Mouse (Mus musculus): ENCODE measurements around the gene Cep135. TPM values are rescaled to one million over a fixed set of nuclear protein-coding genes. Genes with fewer than 3 reads are reported as not detected.

Cep135 gene
- polyA plus RNA-seq, 1 experiment from 2014 or later = 9.1 TPM

DNA sequence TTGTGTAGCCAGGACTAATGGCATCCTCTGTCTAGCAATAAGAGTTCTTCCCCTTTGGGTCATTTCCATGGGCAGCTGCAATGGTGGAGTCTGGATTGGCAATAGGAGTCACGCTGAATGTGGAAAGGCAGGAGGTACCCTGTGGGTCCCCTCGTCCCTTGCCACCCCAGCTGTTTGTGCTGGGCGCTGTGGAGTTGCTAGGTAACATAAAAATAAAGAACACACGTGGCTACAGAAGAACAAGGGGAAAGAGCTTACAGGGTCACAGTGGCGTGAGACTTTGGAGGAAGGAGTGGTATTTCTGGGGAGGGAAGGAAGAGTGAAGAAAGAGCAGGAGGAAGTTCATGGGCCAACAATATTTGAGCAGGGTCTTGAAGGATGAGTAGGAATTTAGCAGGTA, 79.6 kb downstream of the Cep135 start:
- no peaks in the 10 kb centered on the region for H3K27me3 ChIP-seq
- no peak for ATAC-seq (ENCODE audit: borderline replicate concordance, extremely low read depth, low FRiP score, low TSS enrichment)
- H3K4me2 ChIP-seq = no peak overlapping the region
- no peak overlapping the region for H3K4me3 ChIP-seq
- H3K9me3 ChIP-seq = no peaks in the 10 kb centered on the region
- H3K4me1 ChIP-seq = 0 out of 2 replicates have a peak, but pooled peaks cover 2% of the 10 kb centered on the region
- H3K9ac ChIP-seq = no peak overlapping the region
- no peak overlapping the region for H3K27ac ChIP-seq
- H3K36me3 ChIP-seq = no peaks in the 10 kb centered on the region
- WGBS = 66% methylated on average over 5 of the region's 5 CpGs

DNA sequence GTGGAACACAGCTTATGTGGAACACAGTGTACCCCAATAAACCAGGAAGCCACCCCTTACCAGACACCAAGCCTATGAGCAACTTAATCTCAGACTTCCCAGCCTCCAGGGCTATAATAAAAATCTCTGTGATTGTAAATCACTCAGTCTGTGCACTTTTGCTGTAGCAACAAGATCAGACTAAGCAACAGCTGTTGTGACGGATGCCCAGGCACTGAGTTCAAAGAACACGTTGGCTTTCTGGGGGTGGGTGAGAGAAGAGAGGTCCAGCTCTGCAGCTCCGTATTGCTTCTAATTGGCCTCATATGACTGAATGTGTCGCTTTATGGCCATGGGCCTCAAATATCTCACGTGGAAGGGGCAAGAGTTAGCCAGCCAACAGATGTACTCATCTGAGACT, 80.0 kb downstream of the Cep135 start:
- H3K9ac ChIP-seq = no peak overlapping the region
- no peak overlapping the region for H3K4me2 ChIP-seq
- H3K27me3 ChIP-seq = no peaks in the 10 kb centered on the region
- 84% methylated on average over 5 of the region's 5 CpGs for WGBS
- H3K4me1 ChIP-seq = 0 out of 2 replicates have a peak, but pooled peaks cover 2% of the 10 kb centered on the region
- H3K9me3 ChIP-seq = no peaks in the 10 kb centered on the region
- H3K36me3 ChIP-seq = no peaks in the 10 kb centered on the region
- ATAC-seq (ENCODE audit: borderline replicate concordance, extremely low read depth, low FRiP score, low TSS enrichment) = no peak
- no peak overlapping the region for H3K4me3 ChIP-seq
- H3K27ac ChIP-seq = no peak overlapping the region

DNA sequence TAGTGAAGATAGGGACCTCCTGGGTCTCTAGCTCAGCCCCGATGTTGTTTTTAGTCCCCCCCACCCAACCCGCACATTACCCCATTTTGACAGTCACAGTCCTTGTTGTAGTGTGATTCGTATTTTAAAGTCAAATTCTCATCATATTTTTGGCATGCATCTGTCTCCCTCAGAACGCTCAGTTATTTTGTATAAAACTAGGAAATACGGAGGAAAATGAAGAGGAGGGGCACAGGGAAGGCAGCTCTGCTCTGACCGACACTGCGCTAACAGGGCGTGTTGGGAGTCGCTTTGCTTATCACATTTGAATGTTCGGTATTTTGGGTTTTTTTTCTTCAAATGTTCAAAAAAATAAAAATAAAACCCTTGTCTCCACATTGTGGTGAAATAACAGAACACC, 81.7 kb downstream of the Cep135 start:
- no peak for ATAC-seq (ENCODE audit: borderline replicate concordance, extremely low read depth, low FRiP score, low TSS enrichment)
- 88% methylated on average over 10 of the region's 10 CpGs for WGBS
- no peak overlapping the region for H3K4me3 ChIP-seq

DNA sequence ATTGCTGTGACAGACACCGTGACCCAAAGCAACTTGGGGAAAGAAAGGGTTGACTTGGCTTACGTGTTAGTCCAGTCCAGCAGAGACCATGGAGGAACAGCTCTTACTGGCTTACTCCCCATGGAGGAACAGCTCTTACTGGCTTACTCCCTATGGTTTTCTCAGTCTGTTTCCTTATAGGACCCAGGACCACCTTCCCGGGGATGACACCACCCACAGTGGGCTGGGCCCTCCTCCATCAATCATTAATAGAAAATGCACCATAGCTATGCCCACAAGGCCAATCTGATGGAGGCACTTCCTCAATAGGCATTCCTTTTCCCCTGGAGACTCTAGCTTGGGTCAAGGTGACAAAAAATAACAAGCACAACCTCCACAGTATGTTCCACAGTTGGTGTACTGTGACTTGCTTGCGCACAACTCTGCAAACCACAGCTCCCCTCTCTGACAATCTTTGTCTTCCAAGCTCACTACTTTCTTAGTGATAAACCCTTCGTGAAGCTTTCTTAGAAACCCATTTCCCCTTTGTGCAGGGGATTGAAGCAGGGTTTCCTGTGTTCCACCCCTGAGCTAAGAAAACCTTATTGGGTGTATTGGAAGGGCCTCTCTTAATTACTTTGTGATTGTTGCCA, 85.6 kb downstream of the Cep135 start:
- no peaks in the 10 kb centered on the region for H3K36me3 ChIP-seq
- no peak overlapping the region for H3K9ac ChIP-seq
- ATAC-seq (ENCODE audit: borderline replicate concordance, extremely low read depth, low FRiP score, low TSS enrichment) = no peak
- no peak overlapping the region for H3K27ac ChIP-seq
- WGBS = 86% methylated on average over 5 of the region's 5 CpGs
- no peak overlapping the region for H3K4me2 ChIP-seq
- H3K27me3 ChIP-seq = no peaks in the 10 kb centered on the region
- no peaks in the 10 kb centered on the region for H3K4me1 ChIP-seq
- no peak overlapping the region for H3K4me3 ChIP-seq
- no peaks in the 10 kb centered on the region for H3K9me3 ChIP-seq

More for the DNA sequence above, 81.7 kb downstream of the Cep135 start:
- H3K9ac ChIP-seq = no peak overlapping the region
- H3K36me3 ChIP-seq = no peaks in the 10 kb centered on the region
- H3K9me3 ChIP-seq = no peaks in the 10 kb centered on the region
- H3K27ac ChIP-seq = no peak overlapping the region
- H3K4me2 ChIP-seq = no peak overlapping the region
- H3K27me3 ChIP-seq = no peaks in the 10 kb centered on the region
- H3K4me1 ChIP-seq = no peaks in the 10 kb centered on the region

DNA sequence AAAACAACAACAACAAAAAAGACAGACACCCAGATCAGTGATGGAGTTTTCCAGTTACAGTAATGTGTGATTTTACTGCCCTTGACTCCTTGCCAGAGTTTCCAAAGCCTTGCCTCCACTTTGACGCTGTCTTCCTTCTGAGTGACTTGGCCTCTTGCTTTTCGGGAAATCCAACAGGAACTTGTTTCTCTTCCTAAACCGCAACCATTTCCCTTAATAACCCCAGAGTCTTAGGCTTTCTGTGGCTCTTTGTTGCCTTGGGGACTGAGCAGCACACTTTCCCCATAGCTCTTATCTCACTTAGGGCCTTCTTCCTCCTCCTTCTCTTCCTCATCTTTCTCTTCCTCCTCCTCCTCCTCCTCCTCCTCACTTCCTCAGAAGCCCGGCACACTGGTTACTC, 86.9 kb downstream of the Cep135 start:
- Histone ChIP-seq H3K4me3 (no peak overlapping the region), H3K9me3 (no peaks in the 10 kb centered on the region), H3K27ac (no peak overlapping the region), H3K4me2 (no peak overlapping the region), H3K4me1 (no peaks in the 10 kb centered on the region), H3K9ac (no peak overlapping the region), H3K27me3 (no peaks in the 10 kb centered on the region), H3K36me3 (no peaks in the 10 kb centered on the region)
- WGBS = 53% methylated on average over 4 of the region's 4 CpGs
- ATAC-seq (ENCODE audit: borderline replicate concordance, extremely low read depth, low FRiP score, low TSS enrichment) = no peak

DNA sequence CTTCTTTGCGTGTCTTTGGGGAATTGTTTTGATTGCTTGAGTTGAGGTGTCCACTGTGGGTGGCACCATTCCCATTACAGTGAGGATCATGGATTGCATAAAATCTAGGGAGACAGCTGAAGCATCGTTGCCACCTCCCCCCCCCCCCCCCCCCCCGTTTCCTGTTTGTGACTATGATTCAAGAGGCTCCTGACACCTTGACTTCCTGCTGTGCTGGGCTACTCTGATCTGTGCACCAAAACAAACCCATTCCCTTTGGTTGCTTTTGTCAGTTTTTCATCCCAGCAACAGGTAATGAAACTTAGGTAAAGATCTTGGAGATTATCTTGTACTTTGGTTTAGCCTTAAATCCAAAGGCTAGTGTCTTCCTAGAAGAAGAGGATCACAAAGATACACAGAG, 92.5 kb downstream of the Cep135 start:
- ATAC-seq (ENCODE audit: borderline replicate concordance, extremely low read depth, low FRiP score, low TSS enrichment) = no peak
- WGBS = 60% methylated on average over 3 of the region's 3 CpGs

DNA sequence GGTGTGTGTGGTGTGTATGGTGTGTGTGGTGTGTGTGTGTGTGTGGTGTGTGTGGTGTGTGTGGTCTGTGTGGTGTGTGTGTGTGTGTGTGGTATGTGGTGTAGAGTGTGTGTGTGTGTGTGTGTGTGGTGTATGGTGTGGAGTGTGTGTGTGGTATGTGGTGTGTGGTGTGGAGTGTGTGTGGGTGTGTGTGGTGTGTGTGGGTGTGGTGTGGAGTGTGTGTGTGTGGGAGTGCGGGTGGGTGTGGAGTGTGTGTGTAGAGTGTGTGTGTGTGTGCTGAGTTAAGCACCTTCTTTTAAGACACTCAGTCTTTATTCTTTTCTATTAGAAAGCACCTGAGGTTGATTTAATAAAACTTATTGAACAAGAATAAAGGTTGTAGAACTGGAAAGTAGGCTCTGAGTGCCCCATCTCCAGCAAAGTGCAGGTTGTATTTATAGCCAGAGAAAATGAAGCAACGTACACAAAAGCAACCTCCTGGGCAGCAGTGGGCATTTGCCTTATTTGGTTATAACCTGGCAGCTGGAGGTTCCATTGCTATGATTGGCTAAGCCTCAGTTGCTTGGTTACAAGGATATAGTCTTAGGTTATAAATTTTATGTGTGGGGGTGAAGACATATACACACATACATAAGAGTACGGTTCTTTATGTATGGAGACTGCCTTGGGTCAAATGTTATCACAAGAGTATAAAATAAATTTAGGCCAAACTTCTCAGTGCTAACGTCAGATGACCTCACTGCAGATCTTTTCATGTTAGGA, 93.6 kb downstream of the Cep135 start:
- Histone ChIP-seq H3K9ac (no peak overlapping the region), H3K9me3 (no peaks in the 10 kb centered on the region), H3K27me3 (no peaks in the 10 kb centered on the region), H3K36me3 (no peaks in the 10 kb centered on the region), H3K4me2 (no peak overlapping the region), H3K27ac (no peak overlapping the region), H3K4me3 (no peak overlapping the region), H3K4me1 (no peaks in the 10 kb centered on the region)
- ATAC-seq (ENCODE audit: borderline replicate concordance, extremely low read depth, low FRiP score, low TSS enrichment) = no peak
- WGBS = 46% methylated on average over 4 of the region's 4 CpGs

More for the DNA sequence above, 92.5 kb downstream of the Cep135 start:
- H3K27me3 ChIP-seq = no peaks in the 10 kb centered on the region
- H3K9me3 ChIP-seq = no peaks in the 10 kb centered on the region
- no peak overlapping the region for H3K4me3 ChIP-seq
- no peak overlapping the region for H3K9ac ChIP-seq
- no peak overlapping the region for H3K4me2 ChIP-seq
- no peaks in the 10 kb centered on the region for H3K4me1 ChIP-seq
- no peak overlapping the region for H3K27ac ChIP-seq
- H3K36me3 ChIP-seq = no peaks in the 10 kb centered on the region

DNA sequence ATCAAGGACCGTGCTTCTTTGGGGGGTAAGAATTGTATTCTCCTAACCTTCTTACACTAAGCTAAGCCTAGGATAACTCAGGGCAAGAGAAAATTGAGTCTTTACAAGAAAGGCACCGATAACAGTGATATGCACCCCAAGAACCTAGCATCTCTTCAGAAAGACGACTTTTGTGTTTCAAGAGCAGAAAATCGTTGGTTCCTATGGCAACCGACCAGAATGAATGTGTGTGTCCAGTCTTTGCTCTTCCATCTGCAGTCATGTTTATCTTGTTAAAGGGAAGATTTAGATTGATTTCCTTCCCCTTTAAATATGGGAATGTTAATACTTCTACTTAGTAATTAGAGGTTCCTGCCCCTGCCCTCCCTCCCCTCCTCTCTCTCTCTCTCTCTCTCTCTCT, 95.0 kb downstream of the Cep135 start:
- H3K27me3 ChIP-seq = no peaks in the 10 kb centered on the region
- 44% methylated on average over 5 of the region's 5 CpGs for WGBS
- no peaks in the 10 kb centered on the region for H3K9me3 ChIP-seq
- no peaks in the 10 kb centered on the region for H3K36me3 ChIP-seq
- no peak overlapping the region for H3K9ac ChIP-seq
- no peak overlapping the region for H3K4me3 ChIP-seq
- H3K4me2 ChIP-seq = no peak overlapping the region
- no peaks in the 10 kb centered on the region for H3K4me1 ChIP-seq
- ATAC-seq (ENCODE audit: borderline replicate concordance, extremely low read depth, low FRiP score, low TSS enrichment) = no peak
- no peak overlapping the region for H3K27ac ChIP-seq

DNA sequence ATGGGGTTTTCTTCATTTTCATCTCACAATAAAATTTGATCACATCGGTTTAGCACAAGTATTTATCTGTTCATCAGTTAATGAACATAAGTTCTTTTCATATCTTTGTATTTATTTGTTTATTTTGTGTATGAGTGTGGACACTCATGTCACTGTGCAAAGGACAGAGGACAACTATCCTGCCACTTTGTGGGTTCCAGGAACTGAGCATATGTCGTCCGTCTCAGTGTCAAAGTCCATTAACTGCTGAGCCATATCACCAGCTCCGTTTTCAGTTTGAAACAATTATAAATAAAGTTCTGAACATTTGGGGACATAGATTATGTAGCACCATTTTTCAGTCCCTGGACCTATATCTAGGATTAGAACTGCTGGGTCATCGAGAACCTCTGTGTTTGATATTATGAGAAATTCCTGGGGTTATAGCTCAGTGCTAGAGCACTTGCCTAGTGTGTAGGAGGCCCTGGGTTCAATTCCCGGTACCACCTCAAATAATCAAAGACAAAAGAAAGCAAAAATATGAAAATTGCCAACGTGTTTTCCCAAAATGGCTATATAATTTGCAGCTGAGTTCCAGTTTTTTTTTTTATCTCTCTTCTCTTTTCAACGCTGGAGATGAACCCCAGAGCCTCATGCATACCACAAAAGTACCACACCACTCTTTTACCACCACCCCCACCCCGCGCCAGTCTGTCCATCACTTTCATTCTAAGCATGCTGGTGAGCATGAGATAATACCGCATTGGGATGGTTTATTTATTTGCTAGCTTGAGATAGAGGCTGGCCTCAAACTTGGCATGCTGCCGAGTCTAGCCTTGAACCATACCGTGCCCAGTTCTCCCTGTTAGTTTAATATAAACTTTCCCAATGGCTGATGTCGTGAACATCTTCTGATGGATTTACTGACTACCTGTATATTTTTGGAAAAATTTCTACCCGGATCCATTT, 96.4 kb downstream of the Cep135 start:
- no peaks in the 10 kb centered on the region for H3K9me3 ChIP-seq
- WGBS = 68% methylated on average over 15 of the region's 15 CpGs

DNA sequence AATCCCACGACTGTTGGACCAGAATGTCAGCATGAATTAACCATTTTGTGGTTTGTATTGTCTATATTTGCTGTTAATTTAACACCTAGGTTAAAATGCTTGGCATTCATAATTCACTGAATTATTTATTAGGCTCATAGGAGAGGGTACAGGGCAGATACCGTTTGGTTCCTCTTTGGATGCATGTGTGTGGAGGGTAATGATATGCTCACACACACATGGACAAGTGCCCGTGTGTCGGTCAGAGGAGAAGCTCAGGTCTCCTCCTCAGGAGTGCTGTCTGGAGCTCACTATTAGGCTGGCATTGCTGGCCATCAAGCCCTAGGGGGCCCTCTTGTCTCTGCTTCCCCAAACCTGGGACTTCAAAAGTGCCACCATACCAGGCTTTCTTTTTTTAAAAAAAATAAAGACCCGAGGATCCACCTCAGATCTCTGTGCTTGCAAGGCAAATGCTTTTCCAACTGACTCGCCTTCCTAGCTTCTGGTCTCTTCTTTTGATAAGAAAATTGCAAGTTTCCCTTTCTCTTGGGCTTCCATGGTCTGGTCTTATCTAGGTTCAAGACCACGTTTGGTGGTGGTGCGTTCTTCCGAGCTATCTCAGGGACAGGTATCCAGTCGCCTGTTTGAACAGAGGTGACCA, 99.6 kb downstream of the Cep135 start:
- 86% methylated on average over 10 of the region's 10 CpGs for WGBS
- Histone ChIP-seq H3K9me3 (no peaks in the 10 kb centered on the region), H3K27ac (no peak overlapping the region), H3K9ac (no peak overlapping the region), H3K4me3 (no peak overlapping the region), H3K4me2 (no peak overlapping the region), H3K27me3 (no peaks in the 10 kb centered on the region), H3K36me3 (no peaks in the 10 kb centered on the region), H3K4me1 (no peaks in the 10 kb centered on the region)
- no peak for ATAC-seq (ENCODE audit: borderline replicate concordance, extremely low read depth, low FRiP score, low TSS enrichment)

More for the DNA sequence above, 96.4 kb downstream of the Cep135 start:
- Histone ChIP-seq H3K27ac (no peak overlapping the region), H3K4me3 (no peak overlapping the region), H3K27me3 (no peaks in the 10 kb centered on the region), H3K9ac (no peak overlapping the region), H3K4me1 (no peaks in the 10 kb centered on the region), H3K36me3 (no peaks in the 10 kb centered on the region), H3K4me2 (no peak overlapping the region)
- ATAC-seq (ENCODE audit: borderline replicate concordance, extremely low read depth, low FRiP score, low TSS enrichment) = no peak

DNA sequence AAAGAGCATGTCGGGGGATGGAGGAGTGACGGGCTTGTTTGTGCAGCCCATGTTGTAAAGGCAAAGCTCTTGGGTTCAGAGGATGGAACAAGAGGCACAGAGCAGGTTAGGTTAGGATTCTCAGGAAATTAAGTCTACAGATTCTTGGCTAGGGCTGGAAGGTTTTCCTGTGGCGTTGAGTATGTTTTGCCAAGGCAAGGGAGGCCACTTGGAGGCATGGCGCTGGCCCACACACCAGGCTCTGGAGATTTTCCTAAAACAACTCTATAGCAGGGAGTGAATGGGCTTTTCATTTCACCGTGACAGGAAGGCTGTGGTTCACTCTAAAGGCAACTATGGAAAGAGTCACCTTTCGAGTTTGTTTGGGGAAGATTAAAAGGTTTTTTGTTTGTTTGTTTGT, 100.1 kb downstream of the Cep135 start:
- Histone ChIP-seq H3K4me1 (no peaks in the 10 kb centered on the region), H3K4me3 (no peak overlapping the region), H3K27me3 (no peaks in the 10 kb centered on the region), H3K9me3 (no peaks in the 10 kb centered on the region), H3K4me2 (no peak overlapping the region), H3K36me3 (no peaks in the 10 kb centered on the region), H3K9ac (no peak overlapping the region), H3K27ac (no peak overlapping the region)
- 81% methylated on average over 6 of the region's 6 CpGs for WGBS
- ATAC-seq (ENCODE audit: borderline replicate concordance, extremely low read depth, low FRiP score, low TSS enrichment) = no peak
